Mouse (Mus musculus): ENCODE measurements around the gene Tlx2. TPM values are rescaled to one million over a fixed set of nuclear protein-coding genes. Genes with fewer than 3 reads are reported as not detected.

The Tlx2 gene
- polyA plus RNA-seq, 1 experiment from 2014 or later, result not detected

DNA sequence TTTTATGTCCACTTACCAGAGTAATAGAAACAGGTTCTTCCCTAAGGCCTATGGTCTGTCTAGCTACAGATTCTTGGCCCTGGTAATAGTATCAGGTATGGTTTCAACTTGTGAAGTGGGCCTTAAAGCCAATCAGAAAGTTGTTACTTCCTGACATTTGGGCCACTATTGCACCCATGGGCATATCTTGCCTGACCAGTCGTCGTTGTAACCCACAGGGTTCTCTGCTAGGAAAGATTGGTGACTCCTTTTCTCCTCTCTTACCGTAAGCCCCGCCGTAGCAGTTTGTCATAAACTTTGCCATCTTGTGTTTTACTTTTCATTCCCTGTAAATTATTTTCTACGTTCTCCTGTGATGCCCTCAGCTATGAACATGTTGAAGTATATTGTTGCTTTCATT is 50.0 kb downstream of the Tlx2 start:
- H3K4me3 ChIP-seq (ENCODE audit: low read depth, low read length), result no peak overlapping the region
- H3K9me3 ChIP-seq (ENCODE audit: control insufficient read depth, low read length), result no peaks in the 10 kb centered on the region
- DNase-seq (ENCODE audit: low spot score), result no peak
- no peaks in the 10 kb centered on the region for H3K27me3 ChIP-seq (ENCODE audit: control insufficient read depth, insufficient read depth, low read length)
- no peaks in the 10 kb centered on the region for H3K36me3 ChIP-seq (ENCODE audit: control insufficient read depth, insufficient read depth, low read length)
- no peak for ATAC-seq (ENCODE audit: insufficient number of reproducible peaks, low FRiP score, low TSS enrichment, low read depth)
- no peak overlapping the region for H3K27ac ChIP-seq (replicated peaks; ENCODE audit: low read depth, low read length)
- no peaks in the 10 kb centered on the region for H3K4me1 ChIP-seq (ENCODE audit: control insufficient read depth, insufficient read depth, low read length)
- H3K9ac ChIP-seq (ENCODE audit: low read length), result no peak overlapping the region
- no peak overlapping the region for H3K4me2 ChIP-seq (ENCODE audit: low read depth, severe bottlenecking)
- 93% methylated on average over 6 of the region's 6 CpGs for WGBS

DNA sequence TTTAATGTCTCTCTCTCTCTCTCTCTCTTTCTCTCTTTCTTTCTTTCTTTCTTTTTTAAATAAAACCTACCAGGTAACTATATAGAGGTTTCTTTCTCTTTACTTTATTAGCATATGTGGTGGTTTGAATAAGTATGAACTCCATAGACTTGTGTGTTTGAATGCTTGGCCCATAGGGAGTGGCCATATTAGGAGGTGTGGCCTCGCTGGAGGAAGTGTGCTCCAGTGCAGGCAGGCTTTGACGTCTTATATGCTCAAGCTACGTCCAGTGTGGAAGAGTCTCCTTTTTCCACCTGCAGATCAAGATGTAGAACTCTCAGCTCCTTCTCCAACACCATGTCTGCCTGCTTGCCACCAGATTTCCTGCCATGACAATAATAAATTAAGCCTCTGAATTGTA is 51.0 kb downstream of the Tlx2 start:
- no peak for DNase-seq (ENCODE audit: low spot score)
- Histone ChIP-seq H3K27ac (replicated peaks; ENCODE audit: low read depth, low read length) (no peak overlapping the region), H3K27me3 (ENCODE audit: control insufficient read depth, insufficient read depth, low read length) (no peaks in the 10 kb centered on the region), H3K4me3 (ENCODE audit: low read depth, low read length) (no peak overlapping the region), H3K9ac (ENCODE audit: low read length) (no peak overlapping the region), H3K4me1 (ENCODE audit: control insufficient read depth, insufficient read depth, low read length) (no peaks in the 10 kb centered on the region), H3K9me3 (ENCODE audit: control insufficient read depth, low read length) (no peaks in the 10 kb centered on the region), H3K36me3 (ENCODE audit: control insufficient read depth, insufficient read depth, low read length) (no peaks in the 10 kb centered on the region), H3K4me2 (ENCODE audit: low read depth, severe bottlenecking) (no peak overlapping the region)
- 65% methylated on average over 3 of the region's 3 CpGs for WGBS
- no peak for ATAC-seq (ENCODE audit: insufficient number of reproducible peaks, low FRiP score, low TSS enrichment, low read depth)

MicroRNA genes within 50 kb of the gene (microRNA counts, 519-probe panel; counts per million panel counts)
- 1,363 counts per million, percentile 7 among the panel's probes with 10 or more counts for microRNA mmu-miR-3470a+mmu-miR-3470b

Small RNAs within 50 kb of the gene (microRNA-seq; reads per million reads assigned to microRNA genes)
- gene Mir3470a (not detected), gene Mir7040 (not detected)

Other genes with a start within 250 kb of the Tlx2 start
- 1.1 and 1.2 TPM in 2 replicates for gene Sema4f, start 130.5 kb downstream of the Tlx2 start, polyA plus RNA-seq (2014; fragmentation: Nextera tagmentation; extraction: Ambion mirVana)
- gene M1ap, start 123.4 kb downstream of the Tlx2 start, polyA plus RNA-seq (2014; fragmentation: Nextera tagmentation; extraction: Ambion mirVana), result 0.12 and 0.27 TPM in 2 replicates
- gene Dok1, start 36.8 kb downstream of the Tlx2 start, polyA plus RNA-seq (2014; fragmentation: Nextera tagmentation; extraction: Ambion mirVana), result 6.5 and 7.3 TPM in 2 replicates
- 10.1 and 13.7 TPM in 2 replicates for gene Loxl3, start 36.1 kb downstream of the Tlx2 start, polyA plus RNA-seq (2014; fragmentation: Nextera tagmentation; extraction: Ambion mirVana)
- gene Aup1, start 15.8 kb downstream of the Tlx2 start, polyA plus RNA-seq (2014; fragmentation: Nextera tagmentation; extraction: Ambion mirVana), result 122 and 123 TPM in 2 replicates
- 28.7 and 33.2 TPM in 2 replicates for gene Htra2, start 15.0 kb downstream of the Tlx2 start, polyA plus RNA-seq (2014; fragmentation: Nextera tagmentation; extraction: Ambion mirVana)
- 0.35 and 0.88 TPM in 2 replicates for gene Dqx1, start 12.4 kb downstream of the Tlx2 start, polyA plus RNA-seq (2014; fragmentation: Nextera tagmentation; extraction: Ambion mirVana)
- gene Pcgf1, start 7.6 kb upstream of the Tlx2 start, polyA plus RNA-seq (2014; fragmentation: Nextera tagmentation; extraction: Ambion mirVana), result 44.3 and 47.0 TPM in 2 replicates
- 0.81 and 2.0 TPM in 2 replicates for gene Lbx2, start 16.1 kb upstream of the Tlx2 start, polyA plus RNA-seq (2014; fragmentation: Nextera tagmentation; extraction: Ambion mirVana)
- 1.9 and 2.0 TPM in 2 replicates for gene Ccdc142, start 31.3 kb upstream of the Tlx2 start, polyA plus RNA-seq (2014; fragmentation: Nextera tagmentation; extraction: Ambion mirVana)
- 2.3 and 2.4 TPM in 2 replicates for gene Gm42688, start 31.3 kb upstream of the Tlx2 start, polyA plus RNA-seq (2014; fragmentation: Nextera tagmentation; extraction: Ambion mirVana)
- gene Mrpl53, start 38.7 kb upstream of the Tlx2 start, polyA plus RNA-seq (2014; fragmentation: Nextera tagmentation; extraction: Ambion mirVana), result 140 and 141 TPM in 2 replicates
- 34.7 and 42.1 TPM in 2 replicates for gene Mogs, start 45.2 kb upstream of the Tlx2 start, polyA plus RNA-seq (2014; fragmentation: Nextera tagmentation; extraction: Ambion mirVana)
- gene Wbp1, start 51.3 kb upstream of the Tlx2 start, polyA plus RNA-seq (2014; fragmentation: Nextera tagmentation; extraction: Ambion mirVana), result 153 and 182 TPM in 2 replicates
- 20.8 and 21.7 TPM in 2 replicates for gene Ino80b, start 55.1 kb upstream of the Tlx2 start, polyA plus RNA-seq (2014; fragmentation: Nextera tagmentation; extraction: Ambion mirVana)
- gene Rtkn, start 65.2 kb upstream of the Tlx2 start, polyA plus RNA-seq (2014; fragmentation: Nextera tagmentation; extraction: Ambion mirVana), result 29.2 and 30.5 TPM in 2 replicates
- 11.5 and 13.7 TPM in 2 replicates for gene Wdr54, start 86.1 kb upstream of the Tlx2 start, polyA plus RNA-seq (2014; fragmentation: Nextera tagmentation; extraction: Ambion mirVana)
- 0.58 and 1.1 TPM in 2 replicates for gene 1700003E16Rik, start 86.1 kb upstream of the Tlx2 start, polyA plus RNA-seq (2014; fragmentation: Nextera tagmentation; extraction: Ambion mirVana)
- 70.4 and 71.4 TPM in 2 replicates for gene Dctn1, start 95.6 kb upstream of the Tlx2 start, polyA plus RNA-seq (2014; fragmentation: Nextera tagmentation; extraction: Ambion mirVana)
- gene Slc4a5, start 149.5 kb upstream of the Tlx2 start, polyA plus RNA-seq (2014; fragmentation: Nextera tagmentation; extraction: Ambion mirVana), result 0.16 and 0.47 TPM in 2 replicates